Mouse (Mus musculus): Measurements from ENCODE around the gene Olfr1061.
"Not testable (repeated sequence)": the region's sequence is repeated elsewhere in the genome, so short reads cannot be mapped to it uniquely, and the experiment has no call there.

DNA sequence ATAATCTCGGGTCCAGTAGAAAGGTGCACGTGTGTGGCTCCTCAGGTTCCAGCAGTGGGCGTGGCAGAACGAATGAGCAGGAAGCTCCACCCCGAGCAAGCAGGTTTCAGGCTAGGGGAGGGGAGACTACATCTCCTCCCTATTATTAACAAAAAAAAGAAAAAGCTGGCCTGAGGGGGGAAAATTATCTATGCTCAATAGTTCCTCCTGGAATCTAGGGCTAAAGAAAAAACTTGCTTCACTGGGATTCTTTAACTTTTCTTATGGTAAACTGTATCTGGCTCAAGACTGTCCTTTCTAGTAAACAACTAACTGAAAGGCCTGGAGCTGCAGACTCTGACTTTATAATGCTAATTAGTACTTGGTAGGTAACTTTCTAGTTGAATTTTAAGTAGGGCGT, 47.5 kb downstream of the Olfr1061 start:
- not testable (repeated sequence) for TF ChIP-seq GATA1 (IDR thresholded peaks at IDR 0.05; ENCODE audit: low read depth, low read length); CTCF (IDR thresholded peaks at IDR 0.05 in 2 of 3, conservative IDR thresholded peaks at IDR 0.05 in 1 of 3; ENCODE audit: control insufficient read depth in 1 of 3, insufficient read depth in 1 of 3, low read depth in 2 of 3, low read length in 3 of 3, poor library complexity in 1 of 3, severe bottlenecking in 1 of 3); POLR2A (IDR thresholded peaks at IDR 0.05; ENCODE audit: control insufficient read depth in 1 of 2, insufficient read depth in 1 of 2, low read depth in 1 of 2, low read length in 2 of 2, poor library complexity in 1 of 2); ZNF384 (IDR thresholded peaks at IDR 0.05; ENCODE audit: low read depth, low read length)
